Mouse (Mus musculus) erythroblast, embryonic 14.5 days (primary cell): Measurements from ENCODE around the gene Gng7.

Experiments
- GATA1 ChIP-seq: IDR thresholded peaks from 2 replicates; pipeline ENCODE4 v1.6.1; 2012; ENCODE audit warnings: low read length, inconsistent platforms, mixed read lengths
- TAL1 ChIP-seq: IDR thresholded peaks from 3 replicates; pipeline ENCODE4 v1.6.1; 2012; ENCODE audit warnings: low read length, inconsistent platforms, mixed read lengths

DNA sequence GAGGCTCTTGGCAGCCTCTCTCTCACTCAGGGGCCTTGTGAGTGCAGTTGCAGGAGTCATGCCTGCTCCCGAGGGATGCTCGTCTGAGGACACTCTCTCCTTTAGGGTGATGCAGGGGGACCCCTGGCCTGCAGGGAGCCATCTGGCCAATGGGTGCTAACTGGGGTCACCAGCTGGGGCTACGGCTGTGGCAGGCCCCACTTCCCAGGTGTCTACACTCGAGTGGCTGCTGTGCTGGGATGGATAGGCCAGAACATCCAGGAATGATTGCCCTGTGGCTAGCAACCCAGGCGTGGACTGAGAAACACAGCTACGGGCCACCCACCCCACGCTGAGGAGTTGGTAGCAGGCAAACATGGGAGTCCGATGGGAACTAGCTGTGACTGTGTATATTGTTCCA is 115.7 kb downstream of the Gng7 start:
- TF ChIP-seq GATA1 (no peak), TAL1 (no peak)
